Mouse (Mus musculus) hindbrain, embryonic 12.5 days (tissue): ENCODE measurements around the gene Gm7271. TPM values are rescaled to one million over a fixed set of nuclear protein-coding genes. Genes with fewer than 3 reads are reported as not detected.

ENCODE experiments used
- ATAC-seq: fragments of 200-750 bp; cut with Nextera tagmentation; 2 replicates; pipeline ENCODE4 v1.8.0; 2017; ENCODE audit warnings: moderate TSS enrichment; ENCODE audit not compliant: low FRiP score
- H3K27ac ChIP-seq: fragments of 300-500 bp; sonication (generic); 2 replicates; pipeline ENCODE4 v1.5.1; 2016; ENCODE audit warnings: mild to moderate bottlenecking
- H3K27me3 ChIP-seq: fragments of 300-500 bp; sonication (generic); 2 replicates; pipeline ENCODE4 v1.6.1; 2016; ENCODE audit warnings: mild to moderate bottlenecking
- H3K36me3 ChIP-seq: fragments of 300-500 bp; sonication (generic); 2 replicates; pipeline ENCODE4 v1.6.1; 2016; ENCODE audit warnings: mild to moderate bottlenecking
- H3K4me1 ChIP-seq: fragments of 300-500 bp; sonication (generic); 2 replicates; pipeline ENCODE4 v1.6.1; 2016
- H3K4me2 ChIP-seq: fragments of 300-500 bp; sonication (generic); replicated peaks from 2 replicates; pipeline ENCODE4 v1.6.1; 2016; ENCODE audit warnings: mild to moderate bottlenecking
- H3K4me3 ChIP-seq: fragments of 300-500 bp; sonication (generic); 2 replicates; pipeline ENCODE4 v1.5.1; 2016; ENCODE audit warnings: mild to moderate bottlenecking
- H3K9ac ChIP-seq: fragments of 300-500 bp; sonication (generic); 2 replicates; pipeline ENCODE4 v1.6.1; 2016; ENCODE audit warnings: mild to moderate bottlenecking, moderate library complexity
- H3K9me3 ChIP-seq: fragments of 300-500 bp; sonication (generic); replicated peaks from 2 replicates; pipeline ENCODE4 v1.6.1; 2016; ENCODE audit warnings: mild to moderate bottlenecking
- WGBS: fragments of 180-500 bp; shearing (Covaris S2); methylation state at CpG from one replicate; pipeline ENCODE4 v1.1.7; 2016; 5-methylcytosine and 5-hydroxymethylcytosine counted together
- polyA plus RNA-seq: library from polyadenylated mRNA; unstranded; fragments of >200 nt; fragmentation: Nextera tagmentation; extraction: Ambion mirVana; gene quantifications from 2 replicates; pipeline ENCODE4 v1.2.1, GENCODE M21; 2016

The Gm7271 gene
- polyA plus RNA-seq, result 0.70 and 3.2 TPM in 2 replicates

DNA sequence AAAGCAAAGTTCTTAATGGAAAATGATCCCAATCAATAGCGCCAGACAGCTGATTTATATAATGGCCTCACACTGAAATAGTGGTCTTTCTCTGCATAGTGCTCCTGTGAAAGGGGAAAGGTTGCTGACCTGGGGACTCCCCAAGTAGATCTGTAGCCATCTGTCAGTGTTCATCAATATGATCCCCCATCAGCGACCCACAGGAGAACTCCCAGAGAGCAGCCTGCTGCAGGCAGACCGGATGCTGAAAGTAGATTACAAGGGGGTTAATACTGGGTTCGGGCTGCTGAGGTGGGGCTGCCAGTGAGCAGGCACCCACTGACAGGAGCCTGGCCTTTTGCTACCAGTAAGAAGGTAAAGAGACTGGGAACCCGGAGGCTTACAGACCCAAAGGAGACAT lies at the start of gene Gm7271:
Gene Gm7271 (plus strand): TSS at position 230 of the 400 bp plus-strand sequence.
- Histone ChIP-seq H3K9me3 (no peaks in the 10 kb centered on the region), H3K4me2 (peak within 1 kb of the TSS; percentile 8; the same call in 1 of the 2 replicates), H3K4me1 (no peaks in the 10 kb centered on the region), H3K27me3 (no peaks in the 10 kb centered on the region), H3K9ac (no peak within 1 kb of the TSS), H3K4me3 (no peak within 1 kb of the TSS), H3K36me3 (no peaks in the 10 kb centered on the region), H3K27ac (no peak within 1 kb of the TSS)
- 54% methylated on average over 5 of the region's 5 CpGs for WGBS
- no peak for ATAC-seq

DNA sequence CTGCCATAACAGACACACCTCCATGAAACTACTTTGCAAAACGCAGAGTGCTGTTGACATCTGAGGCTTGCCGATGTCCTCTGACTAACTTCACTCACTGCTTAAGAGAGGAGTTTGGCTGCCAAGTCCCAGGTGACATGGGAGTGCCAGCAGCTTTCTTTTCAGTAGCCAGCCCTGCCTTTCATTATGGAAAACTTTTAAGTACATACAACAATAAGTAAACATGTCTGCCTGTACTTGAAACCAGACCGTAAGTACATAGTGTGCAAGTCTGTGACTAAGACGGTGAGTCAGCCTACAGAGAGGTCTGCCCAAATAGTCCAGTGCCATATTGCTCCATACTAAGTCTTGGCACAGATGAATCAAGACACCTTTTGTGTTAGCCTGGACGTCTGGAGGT lies 46.7 kb upstream of the Gm7271 start:
- ATAC-seq, result no peak
- no peaks in the 10 kb centered on the region for H3K36me3 ChIP-seq
- 88% methylated on average over 5 of the region's 5 CpGs for WGBS
- H3K27me3 ChIP-seq, result no peaks in the 10 kb centered on the region
- no peak overlapping the region for H3K4me3 ChIP-seq
- H3K4me2 ChIP-seq, result no peak overlapping the region
- H3K4me1 ChIP-seq, result no peaks in the 10 kb centered on the region
- H3K9ac ChIP-seq, result no peak overlapping the region
- peaks cover 4% of the 10 kb centered on the region; the same call in 1 of the 2 replicates for H3K9me3 ChIP-seq
- no peak overlapping the region for H3K27ac ChIP-seq

DNA sequence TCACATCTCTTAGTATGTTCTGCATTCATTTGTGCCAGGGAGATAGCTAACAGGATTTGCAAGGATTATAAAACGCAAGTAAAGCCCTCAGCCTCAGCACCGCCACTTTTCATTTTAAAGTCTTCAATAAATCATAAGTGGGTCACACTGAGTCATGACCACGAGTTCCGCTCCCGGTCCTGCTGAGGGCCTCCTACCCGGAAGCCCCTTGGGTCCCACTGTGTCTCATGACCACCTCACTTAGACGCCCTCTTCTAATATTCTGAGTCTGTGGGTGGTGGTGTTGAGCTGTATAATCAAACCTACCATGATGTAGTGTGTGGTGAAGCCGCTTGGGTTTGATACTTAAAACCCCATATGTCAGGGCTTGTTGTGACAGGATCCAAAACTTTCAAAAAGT lies 46.1 kb upstream of the Gm7271 start:
- no peak overlapping the region for H3K9ac ChIP-seq

DNA sequence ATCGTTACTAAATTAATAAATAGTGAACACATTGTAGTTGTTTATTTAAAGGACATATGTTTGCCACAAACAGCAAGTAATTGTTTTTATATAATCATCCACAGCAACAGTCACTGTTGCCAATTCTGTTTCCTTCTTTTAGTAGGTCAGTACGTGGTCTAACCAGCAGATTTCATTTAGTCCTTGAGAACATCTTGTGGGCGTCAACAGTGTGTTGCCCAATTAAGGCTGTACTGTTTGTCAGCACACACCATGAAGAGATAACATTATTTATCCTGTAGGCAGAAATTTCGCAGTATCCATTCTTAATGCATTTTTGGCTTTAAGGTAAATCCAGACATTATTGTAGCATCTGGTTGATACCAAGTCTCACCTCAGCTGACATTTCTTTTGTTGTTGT lies 42.4 kb upstream of the Gm7271 start:
- Histone ChIP-seq H3K36me3 (no peaks in the 10 kb centered on the region), H3K4me1 (no peaks in the 10 kb centered on the region), H3K27ac (no peak overlapping the region), H3K4me2 (no peak overlapping the region), H3K27me3 (no peaks in the 10 kb centered on the region), H3K9ac (no peak overlapping the region), H3K4me3 (no peak overlapping the region), H3K9me3 (no peaks in the 10 kb centered on the region)
- no peak for ATAC-seq
- WGBS, result 87% methylated on average over 4 of the region's 4 CpGs

More for the DNA sequence above, 46.1 kb upstream of the Gm7271 start:
- WGBS, result 87% methylated on average over 8 of the region's 8 CpGs
- Histone ChIP-seq H3K27me3 (no peaks in the 10 kb centered on the region), H3K4me1 (no peaks in the 10 kb centered on the region), H3K9me3 (peaks cover 4% of the 10 kb centered on the region; the same call in 1 of the 2 replicates), H3K27ac (no peak overlapping the region), H3K4me2 (no peak overlapping the region), H3K36me3 (no peaks in the 10 kb centered on the region), H3K4me3 (no peak overlapping the region)
- no peak for ATAC-seq

DNA sequence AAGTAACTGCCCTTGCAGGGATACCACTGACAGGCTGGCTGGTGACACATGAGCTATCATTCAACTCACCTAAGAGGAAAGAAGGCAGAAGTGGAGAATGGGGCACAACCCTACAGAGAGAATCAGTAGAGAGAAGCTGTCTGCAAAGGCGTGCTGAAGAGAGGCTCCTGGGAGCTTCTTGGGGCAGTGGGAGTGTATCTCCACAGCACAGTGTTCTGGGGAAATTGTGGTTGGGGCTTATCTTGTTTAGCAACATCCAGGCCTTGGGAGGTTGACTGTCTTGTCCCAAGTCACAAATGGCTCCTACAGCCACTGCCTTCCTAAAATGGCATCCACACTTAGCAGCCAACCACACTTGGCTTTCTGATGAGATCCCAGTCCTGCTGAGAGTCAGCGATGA lies 8.9 kb upstream of the Gm7271 start:
- no peak overlapping the region for H3K9ac ChIP-seq
- ATAC-seq, result no peak
- H3K4me1 ChIP-seq, result 0 out of 2 replicates have a peak, but pooled peaks cover 3% of the 10 kb centered on the region
- no peak overlapping the region for H3K4me3 ChIP-seq
- H3K27me3 ChIP-seq, result no peaks in the 10 kb centered on the region
- no peaks in the 10 kb centered on the region for H3K9me3 ChIP-seq
- no peak overlapping the region for H3K4me2 ChIP-seq
- 94% methylated on average over 2 of the region's 2 CpGs for WGBS
- H3K36me3 ChIP-seq, result no peaks in the 10 kb centered on the region
- H3K27ac ChIP-seq, result no peak overlapping the region

DNA sequence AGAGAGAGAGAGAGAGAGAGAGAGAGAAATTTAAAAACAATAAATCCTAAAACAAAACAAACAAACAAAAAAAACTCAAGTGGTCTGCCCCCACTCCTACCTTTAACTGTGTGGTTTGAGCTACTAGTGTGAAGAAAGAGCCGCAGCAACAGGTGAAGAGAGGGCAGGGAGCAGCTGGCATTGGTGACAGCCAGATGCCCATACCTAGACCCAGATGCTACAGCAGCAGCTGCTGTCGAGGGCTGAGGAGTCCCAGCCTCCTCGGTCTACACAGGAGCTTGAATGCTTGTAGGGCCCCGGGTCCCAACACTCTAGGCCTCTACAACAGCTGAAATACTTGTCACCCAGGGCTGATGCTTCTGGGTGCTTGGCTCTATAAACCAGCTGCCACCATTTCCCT lies 7.0 kb upstream of the Gm7271 start:
- Histone ChIP-seq H3K4me3 (no peak overlapping the region), H3K4me1 (0 out of 2 replicates have a peak, but pooled peaks cover 3% of the 10 kb centered on the region), H3K9ac (no peak overlapping the region), H3K36me3 (no peaks in the 10 kb centered on the region), H3K9me3 (no peaks in the 10 kb centered on the region), H3K4me2 (no peak overlapping the region), H3K27me3 (no peaks in the 10 kb centered on the region), H3K27ac (no peak overlapping the region)
- no peak for ATAC-seq
- 76% methylated on average over 4 of the region's 4 CpGs for WGBS

DNA sequence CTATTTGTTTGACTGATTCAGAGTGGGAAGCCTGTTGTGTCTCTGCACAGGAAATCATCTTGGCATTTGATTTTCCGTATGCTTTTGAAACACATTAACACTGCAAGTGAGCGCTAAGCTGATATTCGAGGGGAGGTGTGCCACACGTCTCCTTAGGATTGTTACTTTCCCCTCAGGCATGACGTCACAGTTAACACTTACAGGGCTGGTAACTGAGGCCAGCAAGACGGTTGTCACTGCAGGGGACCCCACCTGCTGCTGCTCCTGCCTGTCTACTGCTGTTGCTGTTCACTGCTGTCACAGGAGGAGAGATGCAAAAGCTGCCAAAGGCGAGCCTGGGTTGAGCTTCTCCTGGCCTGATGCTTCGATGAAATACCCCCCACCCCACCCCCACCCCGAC lies 6.1 kb upstream of the Gm7271 start:
- H3K9ac ChIP-seq, result no peak overlapping the region
- H3K4me1 ChIP-seq, result 0 out of 2 replicates have a peak, but pooled peaks cover 3% of the 10 kb centered on the region
- H3K9me3 ChIP-seq, result no peaks in the 10 kb centered on the region
- no peak for ATAC-seq
- H3K36me3 ChIP-seq, result no peaks in the 10 kb centered on the region
- H3K27me3 ChIP-seq, result no peaks in the 10 kb centered on the region
- no peak overlapping the region for H3K4me2 ChIP-seq
- H3K27ac ChIP-seq, result no peak overlapping the region
- WGBS, result 42% methylated on average over 9 of the region's 9 CpGs
- H3K4me3 ChIP-seq, result no peak overlapping the region

DNA sequence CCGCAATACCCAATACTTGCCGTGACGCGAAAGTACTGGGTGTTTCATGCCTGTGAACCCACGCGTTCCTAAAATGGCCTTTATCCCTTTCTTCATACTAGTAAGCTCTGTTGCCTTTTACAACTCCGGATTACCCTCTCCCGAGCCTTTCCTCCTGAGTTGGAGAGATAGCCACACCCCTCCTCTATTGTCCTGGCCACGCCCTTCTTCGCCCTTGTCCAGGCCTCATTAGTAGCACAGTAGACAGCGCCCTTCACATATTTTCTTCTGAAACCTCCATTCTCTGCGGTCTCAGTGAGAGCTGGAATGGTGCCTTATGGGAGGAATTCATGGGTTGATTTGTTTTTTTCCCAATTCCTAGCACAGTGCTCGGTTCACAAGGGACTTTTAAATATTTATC lies 11.3 kb downstream of the Gm7271 start:
- WGBS, result 82% methylated on average over 13 of the region's 13 CpGs
- no peak overlapping the region for H3K9ac ChIP-seq
- no peak overlapping the region for H3K4me3 ChIP-seq
- ATAC-seq, result no peak
- H3K27me3 ChIP-seq, result no peaks in the 10 kb centered on the region
- no peak overlapping the region for H3K27ac ChIP-seq
- H3K4me1 ChIP-seq, result no peaks in the 10 kb centered on the region
- H3K4me2 ChIP-seq, result no peak overlapping the region
- H3K9me3 ChIP-seq, result no peaks in the 10 kb centered on the region
- H3K36me3 ChIP-seq, result no peaks in the 10 kb centered on the region

DNA sequence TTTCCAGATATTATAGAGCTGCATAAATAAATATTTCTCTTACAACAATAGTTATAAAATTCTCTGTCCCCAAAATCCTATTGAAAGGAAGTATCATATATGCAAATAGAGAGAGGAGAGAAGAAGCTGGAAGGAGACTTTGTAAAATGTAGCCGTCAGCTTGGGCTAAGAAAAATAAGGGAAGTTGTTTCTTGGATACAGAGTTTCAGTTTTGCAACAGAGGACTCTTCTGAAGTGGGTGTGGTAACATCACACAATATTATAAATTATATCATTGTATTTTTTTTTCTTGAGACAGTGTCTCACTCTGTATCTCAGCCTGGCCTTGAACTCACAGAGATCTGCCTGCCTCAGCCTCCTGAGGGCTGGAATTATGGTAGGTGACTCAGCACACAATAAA lies 38.6 kb downstream of the Gm7271 start:
- Histone ChIP-seq H3K36me3 (no peaks in the 10 kb centered on the region), H3K4me3 (no peak overlapping the region), H3K4me1 (no peaks in the 10 kb centered on the region), H3K27me3 (no peaks in the 10 kb centered on the region), H3K27ac (no peak overlapping the region), H3K9me3 (no peaks in the 10 kb centered on the region), H3K9ac (no peak overlapping the region), H3K4me2 (no peak overlapping the region)
- whole genome bisulfite sequencing, result 68% methylated on average over 1 of the region's 1 CpGs
- no peak for ATAC-seq

DNA sequence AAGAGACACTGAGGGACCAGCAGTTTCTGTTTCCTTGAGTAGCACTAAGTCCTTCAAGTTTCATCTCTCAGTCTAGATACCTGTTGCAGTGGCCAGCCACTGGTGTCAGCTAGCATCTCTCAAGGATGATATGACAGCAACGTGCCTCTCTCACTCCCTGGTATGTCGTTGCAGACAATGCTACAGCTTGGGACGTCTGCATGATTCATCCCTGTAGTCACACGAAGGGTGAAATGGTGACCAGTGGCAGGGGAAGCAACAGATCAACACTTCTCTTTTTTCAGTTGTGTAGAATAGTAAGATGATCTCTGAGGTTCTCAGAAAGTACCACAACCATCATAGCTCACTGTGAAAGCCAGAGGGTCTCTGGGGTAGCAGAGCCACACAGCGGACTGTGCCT lies 40.8 kb downstream of the Gm7271 start:
- Histone ChIP-seq H3K9me3 (no peaks in the 10 kb centered on the region), H3K27ac (no peak overlapping the region), H3K4me3 (no peak overlapping the region), H3K4me1 (peaks cover under 1% of the 10 kb centered on the region; the same call in 1 of the 2 replicates), H3K4me2 (no peak overlapping the region), H3K9ac (no peak overlapping the region), H3K36me3 (no peaks in the 10 kb centered on the region), H3K27me3 (no peaks in the 10 kb centered on the region)
- WGBS, result 78% methylated on average over 5 of the region's 5 CpGs
- ATAC-seq, result no peak

DNA sequence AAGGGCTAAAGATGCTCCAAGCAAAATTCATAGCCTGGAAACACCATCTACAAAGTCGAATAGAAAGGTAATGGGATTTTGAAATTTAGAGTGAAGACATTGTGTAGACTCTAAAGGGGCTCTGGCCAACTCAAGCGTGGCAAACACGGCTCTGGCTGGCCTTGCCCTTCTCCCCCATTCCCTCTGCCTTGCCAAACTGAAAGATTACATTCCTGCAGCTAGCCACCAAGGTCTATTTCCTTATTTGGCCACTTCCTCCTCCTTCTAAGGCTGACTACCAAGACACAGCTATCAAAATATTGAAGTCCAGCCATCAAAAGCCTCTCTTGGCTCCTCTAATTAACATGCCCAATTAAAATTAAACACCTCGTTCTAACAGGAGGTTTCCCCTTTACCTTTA lies 41.2 kb downstream of the Gm7271 start:
- Histone ChIP-seq H3K36me3 (no peaks in the 10 kb centered on the region), H3K27ac (no peak overlapping the region), H3K9ac (no peak overlapping the region), H3K9me3 (no peaks in the 10 kb centered on the region), H3K4me2 (no peak overlapping the region), H3K27me3 (no peaks in the 10 kb centered on the region), H3K4me1 (peaks cover 4% of the 10 kb centered on the region), H3K4me3 (no peak overlapping the region)
- WGBS, result 63% methylated on average over 4 of the region's 4 CpGs
- no peak for ATAC-seq

DNA sequence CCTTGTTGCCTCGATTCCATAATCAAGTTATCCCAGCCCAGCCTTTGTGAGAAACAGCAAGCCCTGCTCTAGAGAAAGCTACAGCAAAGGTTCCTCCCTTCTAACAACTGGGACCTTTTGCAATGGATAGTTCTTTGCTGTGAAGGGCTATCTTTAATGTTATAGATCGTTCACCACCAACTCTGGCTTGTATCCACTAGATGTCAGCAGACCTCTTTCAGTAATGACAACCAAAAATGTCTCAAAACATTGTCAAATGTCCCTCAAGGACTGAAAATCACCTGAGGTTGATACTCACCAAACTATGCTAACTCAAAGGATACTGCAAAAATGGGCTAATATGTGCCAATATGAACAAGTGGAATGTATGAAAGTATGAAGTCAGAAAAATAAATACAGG lies 42.0 kb downstream of the Gm7271 start:
- peaks cover 11% of the 10 kb centered on the region for H3K4me1 ChIP-seq
- H3K27ac ChIP-seq, result no peak overlapping the region
- H3K4me3 ChIP-seq, result no peak overlapping the region
- H3K9me3 ChIP-seq, result no peaks in the 10 kb centered on the region
- 63% methylated on average over 2 of the region's 2 CpGs for WGBS
- no peak overlapping the region for H3K9ac ChIP-seq
- no peaks in the 10 kb centered on the region for H3K27me3 ChIP-seq
- H3K4me2 ChIP-seq, result no peak overlapping the region
- no peak for ATAC-seq
- no peaks in the 10 kb centered on the region for H3K36me3 ChIP-seq

DNA sequence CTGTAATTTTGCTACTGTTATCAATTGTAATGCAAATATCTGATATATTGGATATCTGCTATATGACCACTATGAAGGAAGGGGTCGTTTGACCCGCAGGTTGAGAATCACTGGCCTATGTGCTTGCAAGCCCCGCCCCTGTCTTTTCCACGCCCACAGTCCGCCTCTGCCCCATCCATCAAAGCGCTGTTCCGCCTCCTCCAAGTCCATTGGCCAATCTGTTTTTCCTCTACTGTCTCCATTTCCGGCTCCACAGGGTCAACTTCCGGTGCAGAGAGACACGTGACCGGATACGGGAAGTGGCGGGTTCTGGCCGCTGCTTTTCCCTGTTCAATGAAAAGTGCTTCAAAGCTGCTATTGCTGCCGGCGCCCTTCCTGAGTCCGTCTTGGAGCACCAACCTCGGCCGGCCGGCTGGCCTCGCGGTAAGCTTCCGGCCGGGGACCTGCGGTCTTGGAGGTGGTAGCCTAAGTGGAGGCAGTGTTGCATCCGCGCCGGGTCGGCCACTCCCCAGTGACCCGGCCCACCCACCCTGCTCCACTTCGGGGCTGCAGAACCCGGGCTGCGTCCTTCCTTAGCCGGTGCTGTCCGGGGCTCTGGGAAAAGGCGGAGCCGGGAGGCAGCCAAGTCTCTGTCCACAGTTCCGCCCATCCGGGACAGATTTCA lies 45.3 kb downstream of the Gm7271 start, which contains the start of gene Exoc1:
Gene Exoc1 (plus strand): TSS at position 272 of the 664 bp plus-strand sequence.
- Histone ChIP-seq H3K9ac (peak within 1 kb of the TSS; percentile 76), H3K4me1 (peaks cover 15% of the 10 kb centered on the region), H3K4me3 (peak within 1 kb of the TSS; percentile 81), H3K27ac (peak within 1 kb of the TSS; percentile 79), H3K4me2 (peak within 1 kb of the TSS; percentile 90), H3K9me3 (no peaks in the 10 kb centered on the region), H3K27me3 (no peaks in the 10 kb centered on the region), H3K36me3 (0 out of 2 replicates have a peak, but pooled peaks cover 5% of the 10 kb centered on the region)
- under 1% methylated on average over 39 of the region's 39 CpGs for WGBS
- ATAC-seq, result peak; percentile 100
